Mouse (Mus musculus): ENCODE data around the gene Rptor. TPM values are rescaled to one million over a fixed set of nuclear protein-coding genes. Genes with fewer than 3 reads are reported as not detected.

Rptor gene
- polyA plus RNA-seq, 1 experiment from 2014 or later = 10.8 TPM

- Histone ChIP-seq H3K27me3 (ENCODE audit: control insufficient read depth, insufficient read depth, low read length) (no peaks in the 10 kb centered on the region), H3K4me3 (replicated peaks; ENCODE audit: low read depth, low read length) (no peak overlapping the region), H3K9ac (replicated peaks; ENCODE audit: low read length) (no peak overlapping the region), H3K4me2 (ENCODE audit: low read length) (no peak overlapping the region), H3K36me3 (ENCODE audit: control insufficient read depth, insufficient read depth, low read length) (peaks cover 8% of the 10 kb centered on the region; the same call in 1 of the 2 replicates), H3K9me3 (ENCODE audit: control insufficient read depth, low read length) (no peaks in the 10 kb centered on the region), H3K4me1 (ENCODE audit: control insufficient read depth, insufficient read depth, low read length) (peaks cover 11% of the 10 kb centered on the region; the same call in 1 of the 2 replicates), H3K27ac (replicated peaks; ENCODE audit: low read depth, low read length) (peak overlapping the region; percentile 72)
- 66% methylated on average over 7 of the region's 7 CpGs for WGBS
- ATAC-seq (ENCODE audit: low FRiP score, low TSS enrichment) (no peak), DNase-seq (peak; percentile 54)
Measured at GRCm38 (mm10) chr11:119807431-119808031, 204.8 kb downstream of the Rptor start.

DNA sequence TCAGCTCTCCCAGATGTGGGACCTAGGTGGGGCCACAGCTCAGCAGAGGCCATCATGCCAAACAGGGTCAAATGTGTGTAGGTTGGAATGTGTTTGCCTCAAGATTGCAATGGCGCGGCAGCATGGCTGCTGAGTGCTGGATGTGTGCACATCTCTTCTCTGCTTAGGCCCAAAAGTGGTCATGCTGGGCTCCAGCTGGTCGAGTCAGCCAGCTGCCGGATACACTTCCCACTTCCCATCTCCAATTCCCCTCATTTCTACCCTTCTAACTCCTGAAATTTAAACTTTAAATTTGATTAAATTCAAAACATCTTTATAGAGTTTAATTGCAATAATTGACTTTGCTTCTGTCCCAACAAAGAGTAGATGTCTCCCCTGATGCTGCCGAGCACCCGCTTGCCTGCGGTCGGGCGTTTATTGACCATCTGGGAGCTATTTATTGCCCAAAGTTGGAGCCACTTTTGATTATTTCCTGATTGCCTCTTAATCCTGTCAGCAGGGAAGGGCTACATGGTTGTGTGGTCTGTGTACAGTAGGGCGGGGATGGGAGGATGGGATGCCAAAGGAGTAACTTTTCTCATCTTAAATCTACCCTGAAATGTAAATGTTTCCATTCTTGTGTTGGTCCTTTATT lies 206.1 kb downstream of the Rptor start:
- Histone ChIP-seq H3K27ac (replicated peaks; ENCODE audit: low read depth, low read length) (peak overlapping the region; percentile 72; the same call in 1 of the 2 replicates), H3K9me3 (ENCODE audit: control insufficient read depth, low read length) (no peaks in the 10 kb centered on the region), H3K4me1 (ENCODE audit: control insufficient read depth, insufficient read depth, low read length) (peaks cover 11% of the 10 kb centered on the region; the same call in 1 of the 2 replicates), H3K36me3 (ENCODE audit: control insufficient read depth, insufficient read depth, low read length) (peaks cover 7% of the 10 kb centered on the region; the same call in 1 of the 2 replicates), H3K4me2 (ENCODE audit: low read length) (no peak overlapping the region), H3K4me3 (replicated peaks; ENCODE audit: low read depth, low read length) (no peak overlapping the region), H3K27me3 (ENCODE audit: control insufficient read depth, insufficient read depth, low read length) (no peaks in the 10 kb centered on the region), H3K9ac (replicated peaks; ENCODE audit: low read length) (no peak overlapping the region)
- no peak for DNase-seq
- no peak for ATAC-seq (ENCODE audit: low FRiP score, low TSS enrichment)
- WGBS = 90% methylated on average over 10 of the region's 10 CpGs

DNA sequence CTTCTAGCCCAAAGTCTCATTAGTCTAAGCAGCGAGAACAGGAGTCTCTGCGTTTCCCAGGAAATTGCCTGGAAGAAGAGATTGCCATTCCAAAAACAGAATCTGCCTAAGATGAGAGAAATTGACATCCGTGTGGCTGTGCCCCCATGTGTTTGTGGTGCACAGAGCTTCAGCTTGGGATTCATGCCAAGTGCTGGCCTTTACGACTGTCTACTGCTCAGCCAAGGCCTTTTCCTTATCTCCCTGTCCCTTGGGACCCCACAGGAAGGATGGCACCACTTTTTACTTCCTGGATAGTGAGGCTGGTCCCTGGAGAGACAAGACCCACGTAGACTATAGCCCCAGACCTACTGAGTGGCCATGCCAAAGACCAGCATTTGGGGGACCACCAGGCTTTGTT lies 206.6 kb downstream of the Rptor start:
- Histone ChIP-seq H3K4me1 (ENCODE audit: control insufficient read depth, insufficient read depth, low read length) (peaks cover 11% of the 10 kb centered on the region; the same call in 1 of the 2 replicates), H3K4me2 (ENCODE audit: low read length) (no peak overlapping the region), H3K9me3 (ENCODE audit: control insufficient read depth, low read length) (no peaks in the 10 kb centered on the region), H3K36me3 (ENCODE audit: control insufficient read depth, insufficient read depth, low read length) (peaks cover 7% of the 10 kb centered on the region; the same call in 1 of the 2 replicates), H3K4me3 (replicated peaks; ENCODE audit: low read depth, low read length) (no peak overlapping the region), H3K27ac (replicated peaks; ENCODE audit: low read depth, low read length) (no peak overlapping the region), H3K27me3 (ENCODE audit: control insufficient read depth, insufficient read depth, low read length) (no peaks in the 10 kb centered on the region), H3K9ac (replicated peaks; ENCODE audit: low read length) (no peak overlapping the region)
- 89% methylated on average over 5 of the region's 5 CpGs for WGBS
- ATAC-seq (ENCODE audit: low FRiP score, low TSS enrichment) = no peak
- DNase-seq = no peak

DNA sequence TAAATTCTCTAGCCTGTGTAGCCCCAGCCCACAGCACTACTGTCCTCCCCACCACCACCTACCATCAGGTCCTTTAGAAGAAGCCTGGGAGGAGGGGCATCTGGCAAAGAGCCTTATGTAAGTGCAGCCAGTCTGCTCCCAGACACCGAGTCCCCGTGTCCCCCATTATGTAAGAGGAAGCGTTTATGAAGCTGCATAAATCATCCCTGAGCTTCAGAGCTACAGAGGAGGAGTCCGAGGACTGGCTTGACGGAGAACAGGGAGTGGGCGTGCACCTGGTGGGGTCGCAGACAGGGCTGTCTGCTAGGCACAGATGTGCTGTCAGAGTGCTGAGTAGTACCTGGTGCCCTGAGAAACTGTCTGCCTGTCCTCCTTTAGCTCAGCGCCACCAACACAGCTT lies 208.3 kb downstream of the Rptor start:
- Histone ChIP-seq H3K4me3 (replicated peaks; ENCODE audit: low read depth, low read length) (no peak overlapping the region), H3K4me2 (ENCODE audit: low read length) (no peak overlapping the region), H3K27ac (replicated peaks; ENCODE audit: low read depth, low read length) (no peak overlapping the region), H3K9ac (replicated peaks; ENCODE audit: low read length) (no peak overlapping the region), H3K9me3 (ENCODE audit: control insufficient read depth, low read length) (no peaks in the 10 kb centered on the region), H3K4me1 (ENCODE audit: control insufficient read depth, insufficient read depth, low read length) (peaks cover 11% of the 10 kb centered on the region; the same call in 1 of the 2 replicates), H3K27me3 (ENCODE audit: control insufficient read depth, insufficient read depth, low read length) (no peaks in the 10 kb centered on the region), H3K36me3 (ENCODE audit: control insufficient read depth, insufficient read depth, low read length) (peaks cover 7% of the 10 kb centered on the region; the same call in 1 of the 2 replicates)
- no peak for DNase-seq
- 82% methylated on average over 8 of the region's 8 CpGs for WGBS
- ATAC-seq (ENCODE audit: low FRiP score, low TSS enrichment) = no peak

GRCm38 (mm10) chr11:119811598-119811997 lies 208.9 kb downstream of the Rptor start:
- DNase-seq (no peak), ATAC-seq (ENCODE audit: low FRiP score, low TSS enrichment) (no peak)
- no peak overlapping the region for H3K27ac ChIP-seq (replicated peaks; ENCODE audit: low read depth, low read length)

DNA sequence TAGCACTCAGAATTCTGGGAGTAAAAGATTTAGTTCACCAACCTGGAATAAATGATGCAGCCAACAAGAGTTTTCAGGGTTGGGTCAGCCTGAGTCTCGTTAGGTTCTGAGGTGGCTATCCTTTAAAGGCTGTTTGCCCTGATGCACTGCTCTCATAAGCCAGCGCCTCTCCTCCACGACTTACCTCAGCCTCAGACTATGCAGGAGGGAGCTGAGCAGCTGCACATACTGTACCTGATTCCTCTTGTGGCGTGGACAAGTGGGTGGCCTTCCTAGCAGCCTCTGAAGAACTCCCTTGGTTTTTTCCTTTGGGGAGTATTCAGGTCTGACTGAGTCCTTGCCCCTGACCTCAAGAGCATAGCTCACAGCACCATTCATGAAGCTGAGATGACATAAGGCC lies 209.4 kb downstream of the Rptor start:
- Histone ChIP-seq H3K4me1 (ENCODE audit: control insufficient read depth, insufficient read depth, low read length) (peaks cover 8% of the 10 kb centered on the region; the same call in 1 of the 2 replicates), H3K27me3 (ENCODE audit: control insufficient read depth, insufficient read depth, low read length) (no peaks in the 10 kb centered on the region), H3K9ac (replicated peaks; ENCODE audit: low read length) (no peak overlapping the region), H3K4me2 (ENCODE audit: low read length) (no peak overlapping the region), H3K9me3 (ENCODE audit: control insufficient read depth, low read length) (no peaks in the 10 kb centered on the region), H3K27ac (replicated peaks; ENCODE audit: low read depth, low read length) (no peak overlapping the region), H3K36me3 (ENCODE audit: control insufficient read depth, insufficient read depth, low read length) (peaks cover 11% of the 10 kb centered on the region; the same call in 1 of the 2 replicates), H3K4me3 (replicated peaks; ENCODE audit: low read depth, low read length) (no peak overlapping the region)
- DNase-seq (no peak), ATAC-seq (ENCODE audit: low FRiP score, low TSS enrichment) (no peak)
- 98% methylated on average over 4 of the region's 4 CpGs for WGBS

More at GRCm38 (mm10) chr11:119811598-119811997, 208.9 kb downstream of the Rptor start:
- Histone ChIP-seq H3K27me3 (ENCODE audit: control insufficient read depth, insufficient read depth, low read length) (no peaks in the 10 kb centered on the region), H3K9ac (replicated peaks; ENCODE audit: low read length) (no peak overlapping the region), H3K4me2 (ENCODE audit: low read length) (no peak overlapping the region), H3K4me3 (replicated peaks; ENCODE audit: low read depth, low read length) (no peak overlapping the region), H3K36me3 (ENCODE audit: control insufficient read depth, insufficient read depth, low read length) (peaks cover 7% of the 10 kb centered on the region; the same call in 1 of the 2 replicates), H3K4me1 (ENCODE audit: control insufficient read depth, insufficient read depth, low read length) (peaks cover 11% of the 10 kb centered on the region; the same call in 1 of the 2 replicates), H3K9me3 (ENCODE audit: control insufficient read depth, low read length) (no peaks in the 10 kb centered on the region)
- 100% methylated on average over 1 of the region's 1 CpGs for WGBS

- DNase-seq (no peak), ATAC-seq (ENCODE audit: low FRiP score, low TSS enrichment) (no peak)
- 94% methylated on average over 7 of the region's 7 CpGs for WGBS
- Histone ChIP-seq H3K4me1 (ENCODE audit: control insufficient read depth, insufficient read depth, low read length) (no peaks in the 10 kb centered on the region), H3K27ac (replicated peaks; ENCODE audit: low read depth, low read length) (no peak overlapping the region), H3K4me3 (replicated peaks; ENCODE audit: low read depth, low read length) (no peak overlapping the region), H3K9ac (replicated peaks; ENCODE audit: low read length) (no peak overlapping the region), H3K9me3 (ENCODE audit: control insufficient read depth, low read length) (no peaks in the 10 kb centered on the region), H3K27me3 (ENCODE audit: control insufficient read depth, insufficient read depth, low read length) (no peaks in the 10 kb centered on the region), H3K4me2 (ENCODE audit: low read length) (no peak overlapping the region), H3K36me3 (ENCODE audit: control insufficient read depth, insufficient read depth, low read length) (peaks cover 18% of the 10 kb centered on the region; the same call in 1 of the 2 replicates)
Measured at GRCm38 (mm10) chr11:119814035-119814558, 211.4 kb downstream of the Rptor start.

DNA sequence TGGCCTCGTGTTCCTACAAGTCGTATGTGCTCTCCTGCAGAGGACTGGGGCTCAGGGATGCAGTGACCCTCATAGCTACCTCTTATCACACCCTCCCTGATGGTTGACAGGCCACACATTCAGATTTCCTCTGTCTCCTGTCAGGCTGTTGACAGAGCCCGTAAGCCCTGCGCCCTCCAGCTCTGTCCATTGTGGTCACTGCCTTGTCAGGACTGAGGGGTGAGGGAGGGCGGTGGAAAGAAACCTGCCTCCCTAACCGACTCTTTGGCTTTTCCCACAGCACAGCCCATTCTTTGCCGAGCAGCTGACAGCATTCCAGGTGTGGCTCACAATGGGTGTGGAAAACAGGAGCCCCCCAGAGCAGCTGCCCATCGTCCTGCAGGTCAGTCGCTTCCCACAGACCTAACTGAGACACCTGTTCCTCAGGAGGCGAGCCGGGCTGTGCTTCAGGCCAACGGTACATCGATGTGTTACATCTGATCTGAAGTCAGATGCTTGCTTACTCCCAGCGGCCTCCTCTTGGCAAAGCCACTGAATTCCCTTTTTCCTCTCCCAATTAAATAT lies 214.2 kb downstream of the Rptor start:
- Histone ChIP-seq H3K36me3 (ENCODE audit: control insufficient read depth, insufficient read depth, low read length) (peaks cover 22% of the 10 kb centered on the region), H3K9ac (replicated peaks; ENCODE audit: low read length) (no peak overlapping the region), H3K4me1 (ENCODE audit: control insufficient read depth, insufficient read depth, low read length) (no peaks in the 10 kb centered on the region), H3K4me2 (ENCODE audit: low read length) (no peak overlapping the region), H3K4me3 (replicated peaks; ENCODE audit: low read depth, low read length) (no peak overlapping the region), H3K27me3 (ENCODE audit: control insufficient read depth, insufficient read depth, low read length) (no peaks in the 10 kb centered on the region), H3K27ac (replicated peaks; ENCODE audit: low read depth, low read length) (no peak overlapping the region), H3K9me3 (ENCODE audit: control insufficient read depth, low read length) (no peaks in the 10 kb centered on the region)
- DNase-seq (no peak), ATAC-seq (ENCODE audit: low FRiP score, low TSS enrichment) (no peak)
- WGBS = 89% methylated on average over 14 of the region's 14 CpGs

Data from midbrain, embryonic 14.5 days (tissue).